Mouse (Mus musculus) testis, adult 2 months (tissue): ENCODE results near the gene Scimp. TPM values are rescaled to one million over a fixed set of nuclear protein-coding genes. Genes with fewer than 3 reads are reported as not detected.
A peak's percentile ranks its signal among the peaks of the same experiment; 100 is the strongest.

Experiments used
- H3K27ac ChIP-seq: fragments of 200-500 bp; 2 replicates; pipeline ENCODE4 v1.5.1; 2012; ENCODE audit warnings: low read depth, low read length; ENCODE audit not compliant: control insufficient read depth, insufficient read depth
- H3K27me3 ChIP-seq: fragments of 200-500 bp; 2 replicates; pipeline ENCODE4 v1.6.1; 2012; ENCODE audit warnings: mild to moderate bottlenecking, low read length, moderate library complexity; ENCODE audit not compliant: control insufficient read depth, insufficient read depth
- H3K36me3 ChIP-seq: fragments of 200-500 bp; 2 replicates; pipeline ENCODE4 v1.6.1; 2012; ENCODE audit warnings: mild to moderate bottlenecking, low read length; ENCODE audit not compliant: control insufficient read depth, insufficient read depth
- H3K4me1 ChIP-seq: fragments of 200-500 bp; 2 replicates; pipeline ENCODE4 v1.6.1; 2012; ENCODE audit warnings: low read length; ENCODE audit not compliant: control insufficient read depth, insufficient read depth
- H3K4me3 ChIP-seq: fragments of 200-500 bp; 2 replicates; pipeline ENCODE4 v1.5.1; 2012; ENCODE audit warnings: low read depth, mild to moderate bottlenecking, low read length, moderate library complexity, mixed read lengths; ENCODE audit not compliant: control insufficient read depth
- CTCF ChIP-seq: fragments of 200-500 bp; IDR thresholded peaks from 2 replicates; pipeline ENCODE4 v1.5.1; 2012; ENCODE audit warnings: low read depth, mild to moderate bottlenecking, inconsistent platforms, low read length, moderate library complexity; ENCODE audit not compliant: control insufficient read depth, insufficient read depth, insufficient replicate concordance
- POLR2A ChIP-seq: fragments of 200-500 bp; IDR thresholded peaks from 2 replicates; pipeline ENCODE4 v1.6.1; 2012; ENCODE audit warnings: low read depth, mild to moderate bottlenecking, inconsistent platforms, low read length, moderate library complexity; ENCODE audit not compliant: control insufficient read depth
- polyA plus RNA-seq: library from polyadenylated mRNA; depleted of rRNA; stranded (reverse); fragments of >200 nt; gene quantifications from 2 replicates; pipeline ENCODE4 v1.2.3, GENCODE M21; 2012

The Scimp gene
- polyA plus RNA-seq, 1 experiment: 0.16 TPM

- Histone ChIP-seq H3K27me3 (no peaks in the 10 kb centered on the region), H3K27ac (no peak overlapping the region), H3K4me3 (no peak overlapping the region), H3K4me1 (peaks cover 7% of the 10 kb centered on the region; the same call in 1 of the 2 replicates), H3K36me3 (no peaks in the 10 kb centered on the region)
- TF ChIP-seq CTCF: no peak
- no peak for TF ChIP-seq POLR2A
Observed at GRCm38 (mm10) chr11:70821728-70822591, 9.6 kb upstream of the Scimp start.

- H3K36me3 ChIP-seq: no peaks in the 10 kb centered on the region
- H3K4me3 ChIP-seq: no peak overlapping the region
- H3K4me1 ChIP-seq: peaks cover 7% of the 10 kb centered on the region; the same call in 1 of the 2 replicates
- no peaks in the 10 kb centered on the region for H3K27me3 ChIP-seq
- no peak for TF ChIP-seq CTCF
- TF ChIP-seq POLR2A: no peak
- H3K27ac ChIP-seq: no peak overlapping the region
Observed at GRCm38 (mm10) chr11:70820120-70820519, 7.7 kb upstream of the Scimp start.

- TF ChIP-seq CTCF (no peak), POLR2A (no peak)
- no peaks in the 10 kb centered on the region for H3K4me1 ChIP-seq
Observed at GRCm38 (mm10) chr11:70816770-70817169, 4.4 kb upstream of the Scimp start.

GRCm38 (mm10) chr11:70815498-70816078 is 3.2 kb upstream of the Scimp start:
- Histone ChIP-seq H3K27me3 (no peaks in the 10 kb centered on the region), H3K27ac (no peak overlapping the region), H3K4me1 (no peaks in the 10 kb centered on the region), H3K36me3 (no peaks in the 10 kb centered on the region), H3K4me3 (no peak overlapping the region)
- TF ChIP-seq CTCF (peak; percentile 38; the same call in 1 of the 2 replicates), POLR2A (no peak)

More at GRCm38 (mm10) chr11:70816770-70817169, 4.4 kb upstream of the Scimp start:
- Histone ChIP-seq H3K4me3 (no peak overlapping the region), H3K36me3 (no peaks in the 10 kb centered on the region), H3K27ac (no peak overlapping the region), H3K27me3 (no peaks in the 10 kb centered on the region)

GRCm38 (mm10) chr11:70815071-70815470 is 2.7 kb upstream of the Scimp start:
- Histone ChIP-seq H3K4me1 (no peaks in the 10 kb centered on the region), H3K36me3 (no peaks in the 10 kb centered on the region), H3K4me3 (no peak overlapping the region), H3K27ac (no peak overlapping the region), H3K27me3 (no peaks in the 10 kb centered on the region)
- no peak for TF ChIP-seq POLR2A
- no peak for TF ChIP-seq CTCF

GRCm38 (mm10) chr11:70811471-70812240 is 730 bp downstream of the Scimp start:
- no peaks in the 10 kb centered on the region; the same call in 1 of the 2 replicates for H3K4me1 ChIP-seq
- no peak overlapping the region for H3K4me3 ChIP-seq
- H3K27me3 ChIP-seq: no peaks in the 10 kb centered on the region
- H3K36me3 ChIP-seq: no peaks in the 10 kb centered on the region
- no peak for TF ChIP-seq POLR2A
- TF ChIP-seq CTCF: no peak
- H3K27ac ChIP-seq: no peak overlapping the region

- H3K36me3 ChIP-seq: no peaks in the 10 kb centered on the region
- TF ChIP-seq POLR2A (no peak), CTCF (no peak)
- H3K27ac ChIP-seq: no peak overlapping the region
- H3K4me3 ChIP-seq: no peak overlapping the region
- no peaks in the 10 kb centered on the region for H3K27me3 ChIP-seq
- no peaks in the 10 kb centered on the region; the same call in 1 of the 2 replicates for H3K4me1 ChIP-seq
Observed at GRCm38 (mm10) chr11:70811041-70811440, 1.3 kb downstream of the Scimp start.
